Mouse (Mus musculus) erythroblast, embryonic 14.5 days (primary cell): ENCODE measurements around the gene Erh.

Source experiments
- GATA1 ChIP-seq: IDR thresholded peaks from 2 replicates; pipeline ENCODE4 v1.6.1; 2012; ENCODE audit warnings: low read length, inconsistent platforms, mixed read lengths
- TAL1 ChIP-seq: IDR thresholded peaks from 3 replicates; pipeline ENCODE4 v1.6.1; 2012; ENCODE audit warnings: low read length, inconsistent platforms, mixed read lengths

- TF ChIP-seq GATA1 = no peak
- TF ChIP-seq TAL1 = no peak
Measured at GRCm38 (mm10) chr12:80631790-80632189, 12.4 kb downstream of the Erh start.
